Mouse (Mus musculus): Measurements from ENCODE around the gene Kiss1r.

The Kiss1r gene

GRCm38 (mm10) chr10:79940749-79941148, 24.0 kb downstream of the Kiss1r start:
- no peak for DNase-seq (ENCODE audit: low spot score)

DNA sequence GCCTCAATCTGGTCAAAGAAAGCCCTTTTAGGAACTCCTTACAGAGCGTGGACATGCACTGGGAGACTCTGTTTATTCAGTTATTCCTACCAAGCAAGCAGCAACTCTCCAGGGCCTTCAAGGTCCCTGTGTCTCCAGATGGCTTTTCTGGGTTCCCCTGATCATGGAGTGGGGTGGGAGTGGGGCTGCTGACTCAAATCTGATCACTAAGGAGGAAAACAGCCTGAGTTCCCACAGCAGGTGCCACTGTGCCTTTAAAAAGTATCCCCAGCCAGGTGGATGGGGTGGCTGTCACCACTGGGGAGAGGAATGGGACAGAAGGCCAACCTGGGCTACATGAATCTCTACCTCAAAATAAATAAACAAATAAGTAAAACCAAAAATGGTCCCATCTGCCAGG, 26.2 kb downstream of the Kiss1r start:
- DNase-seq (ENCODE audit: low spot score), result no peak

DNA sequence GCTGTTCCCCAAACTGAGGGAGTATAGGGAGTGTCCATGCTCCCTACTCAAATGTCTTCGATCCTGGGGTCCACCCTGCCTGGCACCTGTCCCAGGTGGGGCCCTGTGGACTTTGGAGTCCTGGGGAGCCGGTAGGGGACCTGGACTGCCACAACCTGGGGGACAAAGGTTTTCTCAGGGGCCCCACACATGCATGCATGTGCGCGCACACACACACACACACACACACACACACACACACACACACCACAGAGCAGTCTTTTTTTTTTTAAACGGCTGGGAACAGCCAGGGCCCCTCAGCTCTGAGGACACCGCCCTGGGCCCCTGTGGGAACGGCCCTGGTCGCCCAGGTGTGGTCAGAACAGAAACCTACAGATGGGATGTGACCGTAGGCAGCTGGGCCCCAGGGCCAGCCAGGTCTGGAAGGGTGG, 26.7 kb downstream of the Kiss1r start:
- no peak for DNase-seq (ENCODE audit: low spot score)

GRCm38 (mm10) chr10:79945507-79946234, 28.9 kb downstream of the Kiss1r start:
- DNase-seq (ENCODE audit: low spot score), result peak; percentile 73

DNA sequence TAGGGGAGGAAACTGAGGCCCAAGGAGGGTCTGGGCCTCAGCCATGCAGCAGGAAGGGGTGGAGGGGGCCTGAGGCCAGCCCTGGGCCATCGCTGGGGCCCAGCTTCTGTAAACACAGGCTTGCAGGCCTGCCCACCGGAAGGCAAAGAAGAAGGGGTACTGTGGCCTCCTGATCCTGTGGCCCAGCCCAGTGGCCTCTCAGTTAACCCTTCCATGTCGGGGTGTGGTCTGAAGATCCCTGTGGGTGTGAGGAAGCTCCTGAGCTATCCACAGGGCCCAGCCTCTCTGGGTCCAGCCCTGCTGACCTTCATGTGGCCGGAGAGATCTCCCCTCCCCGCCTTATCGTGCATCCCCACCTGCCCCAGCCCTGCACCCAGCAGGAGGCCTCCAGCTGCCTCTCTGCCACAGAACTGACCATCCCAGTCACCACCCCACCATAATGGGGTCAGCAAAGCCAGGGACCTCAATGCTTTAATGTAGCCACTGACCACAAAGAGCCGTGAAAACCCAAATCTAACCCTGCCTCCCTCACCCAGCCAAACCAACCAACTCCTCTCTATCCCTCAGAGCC, 30.1 kb downstream of the Kiss1r start:
- DNase-seq (ENCODE audit: low spot score), result no peak

DNA sequence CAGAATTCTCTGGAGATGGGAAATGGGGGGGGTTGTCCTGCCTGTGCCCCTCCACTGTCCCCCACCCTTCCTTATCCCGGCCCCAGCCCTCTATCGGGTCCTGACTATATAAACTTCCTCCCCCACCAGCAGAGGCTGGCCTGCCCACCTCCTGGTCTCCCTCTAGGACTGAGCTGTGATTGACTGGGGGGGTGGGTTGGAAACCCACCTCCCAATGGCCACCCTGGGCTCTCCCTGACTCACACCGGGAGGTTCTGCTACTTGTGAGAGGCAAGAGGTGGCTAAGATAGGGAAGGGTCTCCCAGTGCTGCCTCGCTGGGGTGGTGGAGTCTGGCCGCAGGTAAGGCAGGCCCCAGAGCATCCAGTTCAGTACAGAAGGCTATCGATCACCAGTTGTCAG, 30.7 kb downstream of the Kiss1r start:
- no peak for DNase-seq (ENCODE audit: low spot score)

- no peak for DNase-seq (ENCODE audit: low spot score)
Measured at GRCm38 (mm10) chr10:79949873-79950272, 33.1 kb downstream of the Kiss1r start.

DNA sequence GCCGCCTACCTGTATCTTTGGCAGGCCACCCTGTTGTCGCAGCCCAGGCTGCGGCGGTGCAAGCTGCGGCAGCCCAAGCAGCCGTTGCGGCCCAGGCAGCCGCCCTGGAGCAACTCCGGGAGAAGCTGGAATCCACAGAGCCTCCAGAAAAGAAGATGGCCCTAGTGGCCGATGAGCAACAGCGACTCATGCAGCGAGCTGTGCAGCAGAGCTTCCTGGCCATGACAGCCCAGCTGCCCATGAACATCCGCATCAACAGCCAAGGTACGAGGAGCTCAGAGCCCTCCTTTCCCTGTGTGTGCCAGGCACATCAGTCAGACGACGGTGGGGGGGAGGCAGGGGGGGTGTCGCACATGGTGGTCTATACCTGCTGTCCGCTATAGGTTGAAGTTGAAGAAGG, 33.9 kb downstream of the Kiss1r start:
- DNase-seq (ENCODE audit: low spot score), result no peak

GRCm38 (mm10) chr10:79953946-79954345, 37.2 kb downstream of the Kiss1r start:
- no peak for DNase-seq (ENCODE audit: low spot score)

DNA sequence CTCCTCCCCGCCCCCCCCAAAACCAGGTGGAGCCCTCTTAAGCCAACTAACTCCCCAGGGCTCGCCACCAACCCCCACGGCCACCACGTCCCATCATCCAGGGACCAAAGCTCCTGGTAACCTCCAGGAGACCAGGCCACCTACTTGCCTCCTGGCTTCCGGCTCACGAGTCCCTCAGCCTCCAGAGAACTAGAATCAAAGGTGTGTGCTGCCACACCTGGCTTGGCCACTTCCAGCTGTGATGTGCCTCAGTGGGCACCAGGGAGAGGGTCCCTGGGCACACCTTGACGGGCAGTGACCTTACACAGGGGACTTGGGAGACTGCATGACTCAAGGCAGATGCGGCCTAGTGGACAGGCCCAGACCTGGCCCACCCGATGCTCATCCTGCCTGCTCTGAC, 38.9 kb downstream of the Kiss1r start:
- no peak for DNase-seq (ENCODE audit: low spot score)

GRCm38 (mm10) chr10:79956643-79957154, 39.9 kb downstream of the Kiss1r start:
- DNase-seq (ENCODE audit: low spot score), result no peak

DNA sequence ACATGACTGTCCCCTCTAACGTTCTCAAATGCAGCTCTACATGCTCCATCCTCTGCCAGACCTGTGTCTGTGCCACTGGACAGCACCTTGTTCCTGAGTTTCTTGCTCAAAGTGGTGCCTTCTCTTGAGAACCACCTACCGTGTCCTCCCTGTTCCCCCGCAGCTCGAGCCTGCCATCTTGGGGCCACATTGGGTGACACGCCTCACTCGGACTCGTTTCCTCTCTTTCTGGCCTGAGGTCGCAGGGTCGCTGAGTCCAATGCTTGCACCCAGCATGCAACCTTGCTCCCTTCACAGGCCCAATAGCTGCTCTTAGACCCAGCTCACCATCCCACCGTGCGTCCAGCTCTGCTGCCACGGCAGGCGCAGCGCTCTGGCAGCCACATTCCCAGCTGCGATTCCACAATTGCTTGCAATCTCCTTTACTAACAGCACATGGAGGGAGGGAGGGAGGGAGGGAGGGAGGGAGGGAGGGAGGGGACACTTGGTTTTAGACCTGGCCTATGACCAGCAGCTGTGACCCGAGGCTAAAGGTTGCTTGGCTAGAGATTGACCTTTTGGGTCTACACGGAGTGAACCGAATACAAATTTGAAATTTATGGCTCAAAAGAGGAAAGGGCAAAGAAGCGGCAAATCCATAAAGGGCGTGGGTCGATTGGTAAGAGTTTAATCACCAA, 41.5 kb downstream of the Kiss1r start:
- DNase-seq (ENCODE audit: low spot score), result peak; percentile 93

DNA sequence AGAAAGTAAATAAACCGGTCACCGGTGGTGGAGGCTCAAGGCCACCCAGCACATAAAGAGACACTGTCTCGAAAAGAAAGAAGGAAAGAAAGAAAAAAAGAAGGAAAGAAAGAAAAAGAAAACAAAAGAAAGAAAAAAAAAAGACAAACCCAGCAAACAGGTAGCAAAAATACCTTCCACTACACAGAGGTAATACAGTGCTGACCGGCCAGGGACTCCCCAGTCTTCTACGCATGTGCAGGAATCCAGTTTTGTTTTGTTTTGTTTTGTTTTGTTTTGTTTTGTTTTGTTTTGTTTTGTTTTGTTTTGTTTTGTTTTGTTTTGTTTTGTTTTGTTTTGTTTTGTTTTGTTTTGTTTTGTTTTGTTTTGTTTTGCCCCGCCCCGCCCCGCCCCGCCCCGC, 42.6 kb downstream of the Kiss1r start:
- DNase-seq (ENCODE audit: low spot score), result peak; percentile 54

GRCm38 (mm10) chr10:79959847-79960601, 43.3 kb downstream of the Kiss1r start, which contains the start of gene Wdr18:
Gene Wdr18 (plus strand): TSS chr10:79960152.
- peak; percentile 100 for DNase-seq (ENCODE audit: low spot score)

DNA sequence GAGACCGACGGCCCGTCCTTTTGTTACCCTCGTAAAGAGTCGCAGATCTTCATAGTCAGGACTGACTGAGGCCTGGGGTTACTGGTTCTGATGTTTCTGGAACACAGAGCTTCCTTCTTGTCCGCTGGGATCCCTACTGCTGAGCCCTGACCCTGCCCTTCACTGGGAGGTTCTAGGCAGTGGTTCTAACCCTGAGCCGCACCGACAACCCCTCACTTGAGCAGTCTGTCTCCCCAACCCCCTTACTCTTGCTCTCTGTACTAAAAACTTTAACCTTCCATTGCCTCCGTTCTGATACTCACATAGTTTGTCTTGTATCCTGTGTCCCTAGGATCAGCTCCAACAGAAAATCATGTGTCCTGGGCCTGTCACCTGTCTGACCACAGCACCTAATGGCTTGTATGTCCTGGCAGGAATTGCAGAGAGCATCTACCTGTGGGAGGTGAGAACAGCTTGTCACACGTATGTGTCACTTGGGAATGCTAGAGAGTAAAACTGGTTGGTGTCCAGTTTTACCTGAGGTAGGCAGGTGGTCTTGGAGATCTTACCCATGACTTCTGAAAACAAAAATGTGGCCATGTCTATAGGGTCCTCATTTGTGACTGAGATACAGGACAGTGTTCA, 44.0 kb downstream of the Kiss1r start:
- DNase-seq (ENCODE audit: low spot score), result no peak

- no peak for DNase-seq (ENCODE audit: low spot score)
Measured at GRCm38 (mm10) chr10:79964727-79965126, 48.0 kb downstream of the Kiss1r start.

DNA sequence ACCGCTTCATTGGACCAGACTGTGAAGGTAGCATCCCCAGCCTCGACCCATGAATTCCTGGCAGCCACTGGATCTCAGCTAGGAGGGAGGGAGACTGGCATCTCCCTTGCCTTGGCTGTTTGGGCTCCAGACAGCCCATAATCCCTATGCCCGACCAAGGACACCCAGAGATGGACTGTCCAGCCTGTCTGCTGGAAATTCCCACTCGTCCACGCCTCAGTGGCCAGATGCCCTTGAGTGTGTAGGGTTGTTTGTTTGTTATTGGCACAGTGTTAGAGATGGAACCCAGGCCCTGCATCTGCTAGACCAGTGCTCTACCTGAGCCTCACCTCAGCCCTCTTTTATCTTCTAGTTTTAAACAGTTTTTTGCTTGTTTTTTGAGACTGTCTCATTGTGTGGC, 48.6 kb downstream of the Kiss1r start:
- peak; percentile 53 for DNase-seq (ENCODE audit: low spot score)

GRCm38 (mm10) chr10:79966886-79967400, 50.2 kb downstream of the Kiss1r start:
- peak; percentile 80 for DNase-seq (ENCODE audit: low spot score)

DNA sequence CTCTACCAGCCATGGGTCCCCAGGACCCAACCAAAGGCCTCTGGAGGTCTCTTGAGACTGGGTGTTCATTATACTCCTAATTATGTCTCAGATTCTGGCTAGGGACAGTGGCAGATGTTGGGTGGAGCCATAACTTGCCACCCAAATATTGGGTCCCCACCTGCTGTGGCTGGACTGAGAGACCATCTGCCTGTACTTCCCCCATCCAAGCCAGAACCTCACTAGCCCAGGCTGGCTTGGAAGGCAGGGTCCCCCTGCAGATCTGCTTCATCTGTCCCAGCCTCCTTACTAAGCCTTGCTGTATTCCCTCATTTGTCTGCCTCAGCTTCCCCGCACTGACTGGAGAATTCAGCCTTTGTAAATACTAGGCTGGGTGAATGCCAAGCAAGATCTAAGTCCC, 51.4 kb downstream of the Kiss1r start:
- no peak for DNase-seq (ENCODE audit: low spot score)

DNA sequence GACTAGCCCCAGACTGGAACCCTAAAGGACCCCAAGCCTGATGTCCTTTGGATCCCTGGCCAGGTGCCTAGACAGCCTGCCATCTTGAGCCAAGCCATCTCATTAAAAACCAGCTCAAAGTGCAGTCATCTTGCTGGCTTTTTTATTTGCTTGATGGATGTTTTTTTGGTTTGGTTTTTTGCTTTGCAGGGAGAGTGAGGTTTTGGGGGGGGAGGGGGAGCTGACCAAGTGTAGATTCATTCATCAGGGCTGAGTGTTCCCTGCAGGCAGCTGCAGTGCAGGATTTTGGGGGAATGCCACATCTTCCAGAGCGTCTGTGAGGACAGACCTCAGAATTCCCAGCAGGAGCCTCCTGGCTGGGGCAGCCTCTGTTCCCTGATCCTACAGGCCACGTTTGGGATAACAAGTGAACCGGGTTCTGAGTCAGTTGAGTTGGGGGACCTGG, 52.4 kb downstream of the Kiss1r start:
- peak; percentile 54 for DNase-seq (ENCODE audit: low spot score)

DNA sequence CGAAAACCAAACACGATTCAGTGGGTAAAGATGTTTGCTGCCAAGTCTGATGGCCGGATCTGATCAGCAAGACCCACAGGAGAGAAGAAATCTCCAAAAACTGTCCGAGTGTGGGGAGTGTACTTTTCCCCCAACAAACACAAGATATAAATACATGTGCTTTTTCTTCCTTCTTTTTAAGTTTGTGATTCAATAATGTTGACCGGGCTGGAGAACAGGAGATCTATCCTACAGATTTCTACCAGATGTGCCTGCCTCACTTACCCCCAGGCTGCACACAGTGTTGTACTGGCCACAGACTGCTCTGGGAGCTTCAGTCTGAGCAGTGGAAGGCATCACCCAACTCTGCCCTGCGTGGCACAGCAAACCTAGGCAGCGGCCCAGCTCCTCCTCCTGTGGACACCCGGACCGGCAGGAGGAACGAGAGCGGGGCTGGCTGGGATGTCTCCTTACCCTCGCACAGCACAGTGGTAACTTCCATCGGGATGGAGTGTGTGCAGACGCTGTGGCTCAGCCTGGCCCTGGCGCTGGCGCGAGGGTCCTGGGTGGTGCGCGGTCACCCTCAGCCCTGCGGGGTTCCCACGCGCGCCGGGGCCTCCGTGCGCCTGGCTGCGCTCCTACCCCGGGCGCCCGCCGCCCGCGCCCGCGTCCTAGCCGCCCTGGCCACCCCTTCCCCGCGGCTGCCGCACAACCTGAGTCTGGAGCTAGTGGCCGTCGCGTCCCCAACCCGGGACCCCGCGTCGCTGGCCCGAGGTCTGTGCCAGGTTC, 53.8 kb downstream of the Kiss1r start, which contains the start of gene Grin3b:
Gene Grin3b, plus strand, starts transcription at position 301 of the 768 bp plus-strand sequence.
- no peak for DNase-seq (ENCODE audit: low spot score)

All from MN1 (cell line).